Mouse (Mus musculus) hindbrain, embryonic 12.5 days (tissue): Measurements from ENCODE around the gene Unc45a. TPM values are rescaled to one million over a fixed set of nuclear protein-coding genes. Genes with fewer than 3 reads are reported as not detected.

Experiments used
- ATAC-seq: fragments of 200-750 bp; cut with Nextera tagmentation; 2 replicates; pipeline ENCODE4 v1.8.0; 2017; ENCODE audit warnings: moderate TSS enrichment; ENCODE audit not compliant: low FRiP score
- H3K27ac ChIP-seq: fragments of 300-500 bp; sonication (generic); 2 replicates; pipeline ENCODE4 v1.5.1; 2016; ENCODE audit warnings: mild to moderate bottlenecking
- H3K27me3 ChIP-seq: fragments of 300-500 bp; sonication (generic); 2 replicates; pipeline ENCODE4 v1.6.1; 2016; ENCODE audit warnings: mild to moderate bottlenecking
- H3K36me3 ChIP-seq: fragments of 300-500 bp; sonication (generic); 2 replicates; pipeline ENCODE4 v1.6.1; 2016; ENCODE audit warnings: mild to moderate bottlenecking
- H3K4me1 ChIP-seq: fragments of 300-500 bp; sonication (generic); 2 replicates; pipeline ENCODE4 v1.6.1; 2016
- H3K4me2 ChIP-seq: fragments of 300-500 bp; sonication (generic); replicated peaks from 2 replicates; pipeline ENCODE4 v1.6.1; 2016; ENCODE audit warnings: mild to moderate bottlenecking
- H3K4me3 ChIP-seq: fragments of 300-500 bp; sonication (generic); 2 replicates; pipeline ENCODE4 v1.5.1; 2016; ENCODE audit warnings: mild to moderate bottlenecking
- H3K9ac ChIP-seq: fragments of 300-500 bp; sonication (generic); 2 replicates; pipeline ENCODE4 v1.6.1; 2016; ENCODE audit warnings: mild to moderate bottlenecking, moderate library complexity
- H3K9me3 ChIP-seq: fragments of 300-500 bp; sonication (generic); replicated peaks from 2 replicates; pipeline ENCODE4 v1.6.1; 2016; ENCODE audit warnings: mild to moderate bottlenecking
- WGBS: fragments of 180-500 bp; shearing (Covaris S2); methylation state at CpG from one replicate; pipeline ENCODE4 v1.1.7; 2016; 5-methylcytosine and 5-hydroxymethylcytosine counted together
- polyA plus RNA-seq: library from polyadenylated mRNA; unstranded; fragments of >200 nt; fragmentation: Nextera tagmentation; extraction: Ambion mirVana; gene quantifications from 2 replicates; pipeline ENCODE4 v1.2.1, GENCODE M21; 2016

Unc45a gene
- polyA plus RNA-seq, 1 experiment from 2014 or later = 56.2 TPM

- Histone ChIP-seq H3K27ac (no peak overlapping the region), H3K9ac (no peak overlapping the region), H3K36me3 (peaks cover 53% of the 10 kb centered on the region), H3K4me1 (peaks cover 9% of the 10 kb centered on the region), H3K4me2 (no peak overlapping the region), H3K4me3 (no peak overlapping the region), H3K27me3 (no peaks in the 10 kb centered on the region), H3K9me3 (no peaks in the 10 kb centered on the region)
- WGBS = 91% methylated on average over 4 of the region's 4 CpGs
- ATAC-seq = no peak
These were observed 22.1 kb downstream of the Unc45a start for GRCm38 (mm10) chr7:80318670-80319069.

GRCm38 (mm10) chr7:80317439-80318115 is 23.2 kb downstream of the Unc45a start:
- ATAC-seq = no peak
- Histone ChIP-seq H3K36me3 (peaks cover 63% of the 10 kb centered on the region), H3K27ac (no peak overlapping the region), H3K27me3 (no peaks in the 10 kb centered on the region), H3K4me3 (no peak overlapping the region), H3K4me2 (no peak overlapping the region), H3K4me1 (no peaks in the 10 kb centered on the region; the same call in 1 of the 2 replicates), H3K9ac (no peak overlapping the region), H3K9me3 (no peaks in the 10 kb centered on the region)
- 78% methylated on average over 1 of the region's 1 CpGs for WGBS

DNA sequence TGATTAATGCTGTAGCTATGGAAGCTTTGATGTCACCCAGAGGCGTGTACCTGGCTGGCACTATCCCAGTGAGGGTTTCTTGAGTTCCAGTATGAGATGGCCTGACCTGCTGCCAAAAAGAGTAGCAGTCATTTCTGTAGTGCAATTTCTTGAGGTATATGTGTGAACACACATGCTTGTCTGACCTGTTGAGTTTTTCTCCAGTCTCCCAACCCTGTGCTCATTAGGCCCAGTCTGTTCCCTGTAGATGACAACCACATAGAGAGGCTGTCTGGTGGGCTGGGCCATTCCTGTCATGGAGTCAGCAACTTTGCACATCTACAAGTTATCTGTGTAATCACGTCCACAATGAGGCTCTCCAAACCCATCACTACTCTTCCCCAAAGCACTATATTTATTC is 25.1 kb downstream of the Unc45a start:
- peaks cover 76% of the 10 kb centered on the region for H3K36me3 ChIP-seq
- no peaks in the 10 kb centered on the region for H3K9me3 ChIP-seq
- no peaks in the 10 kb centered on the region for H3K27me3 ChIP-seq
- H3K4me2 ChIP-seq = no peak overlapping the region
- 86% methylated on average over 2 of the region's 2 CpGs for WGBS
- no peak for ATAC-seq
- no peak overlapping the region for H3K27ac ChIP-seq
- no peaks in the 10 kb centered on the region for H3K4me1 ChIP-seq
- no peak overlapping the region for H3K9ac ChIP-seq
- no peak overlapping the region for H3K4me3 ChIP-seq

- no peak overlapping the region for H3K9ac ChIP-seq
- H3K27ac ChIP-seq = no peak overlapping the region
- no peaks in the 10 kb centered on the region for H3K4me1 ChIP-seq
- H3K4me2 ChIP-seq = no peak overlapping the region
- H3K4me3 ChIP-seq = no peak overlapping the region
- no peak for ATAC-seq
- H3K27me3 ChIP-seq = no peaks in the 10 kb centered on the region
- peaks cover 84% of the 10 kb centered on the region for H3K36me3 ChIP-seq
- H3K9me3 ChIP-seq = no peaks in the 10 kb centered on the region
- WGBS = 87% methylated on average over 7 of the region's 7 CpGs
These were observed 30.0 kb downstream of the Unc45a start for GRCm38 (mm10) chr7:80310771-80311170.

DNA sequence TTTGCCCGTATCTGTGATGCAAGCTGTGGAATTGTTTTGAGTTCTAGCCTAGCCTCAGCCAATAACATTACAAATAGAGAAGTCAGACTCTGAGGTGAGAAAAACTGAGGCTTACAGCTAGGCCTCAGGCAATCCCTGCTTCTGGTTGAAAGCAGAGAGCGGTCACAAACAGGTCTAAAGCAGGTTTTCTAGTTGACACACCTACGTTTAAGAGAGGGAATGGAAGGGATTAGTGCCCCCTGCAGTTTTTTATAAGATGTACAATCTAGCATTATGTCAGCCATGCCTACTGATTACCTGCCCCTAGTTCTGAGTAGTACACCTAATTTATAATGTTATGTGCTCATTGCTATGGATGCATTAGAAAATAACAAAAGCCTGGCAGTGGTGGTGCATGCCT is 33.0 kb downstream of the Unc45a start:
- no peak overlapping the region for H3K4me3 ChIP-seq
- ATAC-seq = no peak
- no peak overlapping the region for H3K27ac ChIP-seq
- no peaks in the 10 kb centered on the region for H3K4me1 ChIP-seq
- no peaks in the 10 kb centered on the region for H3K9me3 ChIP-seq
- no peak overlapping the region for H3K4me2 ChIP-seq
- no peak overlapping the region for H3K9ac ChIP-seq
- H3K36me3 ChIP-seq = peaks cover 77% of the 10 kb centered on the region
- no peaks in the 10 kb centered on the region for H3K27me3 ChIP-seq
- WGBS = 85% methylated on average over 3 of the region's 3 CpGs

DNA sequence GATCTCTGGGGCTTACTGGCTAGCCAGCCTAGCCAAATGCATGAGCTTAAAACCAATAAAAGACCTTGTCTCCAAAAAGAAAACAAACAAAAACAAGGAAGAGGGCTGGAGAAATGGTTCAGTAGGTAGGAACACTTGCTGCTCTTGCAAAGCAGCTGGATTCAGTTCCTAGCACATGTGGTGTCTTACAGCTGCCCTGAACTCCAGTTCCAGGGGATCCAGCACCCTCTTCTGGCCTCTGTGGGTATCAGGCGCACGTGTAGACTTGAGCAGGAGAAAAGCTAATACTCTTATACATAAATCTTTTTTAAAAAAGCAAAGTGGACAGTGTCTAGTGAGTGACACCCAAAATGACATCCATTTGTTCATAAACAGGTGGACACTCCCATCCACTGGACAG is 39.3 kb downstream of the Unc45a start:
- no peaks in the 10 kb centered on the region for H3K9me3 ChIP-seq
- no peaks in the 10 kb centered on the region for H3K27me3 ChIP-seq
- WGBS = 91% methylated on average over 2 of the region's 2 CpGs
- H3K9ac ChIP-seq = no peak overlapping the region
- no peak overlapping the region for H3K4me3 ChIP-seq
- H3K27ac ChIP-seq = no peak overlapping the region
- peaks cover 3% of the 10 kb centered on the region; the same call in 1 of the 2 replicates for H3K4me1 ChIP-seq
- H3K36me3 ChIP-seq = peaks cover 47% of the 10 kb centered on the region
- H3K4me2 ChIP-seq = no peak overlapping the region
- no peak for ATAC-seq

GRCm38 (mm10) chr7:80299568-80299967 is 41.2 kb downstream of the Unc45a start:
- 97% methylated on average over 3 of the region's 3 CpGs for WGBS
- Histone ChIP-seq H3K36me3 (peaks cover 28% of the 10 kb centered on the region), H3K4me3 (no peak overlapping the region), H3K9ac (no peak overlapping the region), H3K9me3 (no peaks in the 10 kb centered on the region), H3K27ac (no peak overlapping the region), H3K4me2 (no peak overlapping the region), H3K4me1 (peaks cover 6% of the 10 kb centered on the region; the same call in 1 of the 2 replicates), H3K27me3 (no peaks in the 10 kb centered on the region)
- no peak for ATAC-seq

DNA sequence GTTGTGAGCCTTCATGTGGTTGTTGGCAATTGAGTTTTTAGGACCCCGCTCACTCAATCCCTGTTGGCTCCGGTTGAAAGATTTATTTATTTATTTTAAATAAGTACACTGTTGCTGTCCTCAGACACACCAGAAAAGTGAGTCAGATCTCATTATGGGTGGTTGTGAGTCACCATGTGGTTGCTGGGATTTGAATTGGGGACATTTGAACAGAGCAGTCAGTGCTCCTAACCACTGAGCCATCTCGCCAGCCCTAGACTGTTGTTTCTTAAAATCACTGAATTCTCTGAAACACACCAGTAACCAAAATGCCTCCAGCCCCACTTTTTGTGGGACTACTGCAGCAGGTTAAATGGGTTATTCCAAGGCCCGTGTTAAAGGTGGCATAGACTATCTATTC is 42.1 kb downstream of the Unc45a start:
- Histone ChIP-seq H3K9ac (no peak overlapping the region), H3K36me3 (peaks cover 22% of the 10 kb centered on the region), H3K4me2 (no peak overlapping the region), H3K4me3 (no peak overlapping the region), H3K27ac (no peak overlapping the region), H3K4me1 (peaks cover 6% of the 10 kb centered on the region; the same call in 1 of the 2 replicates), H3K9me3 (no peaks in the 10 kb centered on the region), H3K27me3 (no peaks in the 10 kb centered on the region)
- 96% methylated on average over 4 of the region's 4 CpGs for WGBS
- no peak for ATAC-seq

DNA sequence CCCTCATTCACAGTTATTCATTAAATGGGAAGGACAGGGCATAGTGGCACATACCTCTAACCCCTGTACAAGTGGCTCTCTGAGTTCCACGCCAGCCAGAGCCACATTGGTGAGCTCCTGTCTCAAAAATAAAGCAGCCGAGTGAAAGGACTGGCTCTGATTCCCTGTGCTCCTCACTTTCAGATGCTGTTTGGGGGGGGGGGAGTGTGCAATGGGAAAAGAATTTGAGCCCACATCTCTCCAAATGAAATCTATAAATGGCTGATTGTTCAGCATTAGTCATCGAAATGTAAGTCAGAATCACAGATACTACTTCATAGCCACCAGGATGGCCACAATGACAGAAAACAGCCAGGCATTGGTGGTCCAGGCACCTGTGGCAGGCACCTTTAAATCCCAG is 43.8 kb downstream of the Unc45a start:
- Histone ChIP-seq H3K36me3 (peaks cover 17% of the 10 kb centered on the region), H3K9me3 (no peaks in the 10 kb centered on the region), H3K4me3 (no peak overlapping the region), H3K27ac (no peak overlapping the region), H3K4me1 (peaks cover 6% of the 10 kb centered on the region; the same call in 1 of the 2 replicates), H3K27me3 (no peaks in the 10 kb centered on the region), H3K9ac (0 out of 2 replicates have a peak overlapping the region, but pooled peaks have one; percentile 8), H3K4me2 (no peak overlapping the region)
- no peak for ATAC-seq
- WGBS = 84% methylated on average over 3 of the region's 3 CpGs

DNA sequence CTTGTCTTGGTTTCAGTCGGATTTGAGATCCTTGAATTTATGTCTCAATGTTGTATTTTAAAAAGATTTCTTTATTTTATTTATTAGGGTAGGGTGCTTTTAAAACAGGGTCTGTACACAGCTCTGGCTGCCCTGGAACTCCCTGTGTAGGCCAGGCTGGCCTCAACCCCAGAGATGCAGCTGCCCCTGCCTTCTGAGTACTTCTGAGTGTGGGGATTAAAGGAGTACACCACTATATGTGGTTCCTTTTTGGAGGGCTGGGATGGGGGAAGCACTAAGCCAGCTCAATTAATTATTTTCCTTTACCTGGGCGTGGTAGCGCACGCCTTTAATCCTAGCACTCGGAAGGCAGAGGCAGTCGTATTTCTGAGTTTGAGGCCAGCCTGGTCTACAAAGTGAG is 44.3 kb downstream of the Unc45a start:
- peak overlapping the region; percentile 75; the same call in 1 of the 2 replicates for H3K4me2 ChIP-seq
- H3K9ac ChIP-seq = no peak overlapping the region
- peaks cover 12% of the 10 kb centered on the region for H3K36me3 ChIP-seq
- no peak overlapping the region for H3K27ac ChIP-seq
- WGBS = 96% methylated on average over 6 of the region's 6 CpGs
- no peaks in the 10 kb centered on the region for H3K27me3 ChIP-seq
- no peaks in the 10 kb centered on the region for H3K9me3 ChIP-seq
- H3K4me1 ChIP-seq = peaks cover 6% of the 10 kb centered on the region; the same call in 1 of the 2 replicates
- 0 out of 2 replicates have a peak overlapping the region, but pooled peaks have one; percentile 2 for H3K4me3 ChIP-seq
- ATAC-seq = no peak

- no peaks in the 10 kb centered on the region for H3K27me3 ChIP-seq
- WGBS = 10% methylated on average over 37 of the region's 37 CpGs
- H3K9ac ChIP-seq = peak overlapping the region; percentile 70
- H3K4me3 ChIP-seq = peak overlapping the region; percentile 60
- no peak; the same call in 1 of the 2 replicates for ATAC-seq
- peaks cover 6% of the 10 kb centered on the region; the same call in 1 of the 2 replicates for H3K4me1 ChIP-seq
- H3K36me3 ChIP-seq = peaks cover 13% of the 10 kb centered on the region
- peak overlapping the region; percentile 66; the same call in 1 of the 2 replicates for H3K27ac ChIP-seq
- no peaks in the 10 kb centered on the region for H3K9me3 ChIP-seq
- H3K4me2 ChIP-seq = peak overlapping the region; percentile 75
These were observed 45.8 kb downstream of the Unc45a start for GRCm38 (mm10) chr7:80294764-80295648.

GRCm38 (mm10) chr7:80294062-80294763 is 46.6 kb downstream of the Unc45a start, which contains the start of gene Prc1:
Gene Prc1, plus strand, starts transcription at chr7:80294450.
- Histone ChIP-seq H3K9me3 (no peaks in the 10 kb centered on the region), H3K9ac (peak within 1 kb of the TSS; percentile 70), H3K36me3 (peaks cover 18% of the 10 kb centered on the region), H3K4me1 (peaks cover 6% of the 10 kb centered on the region; the same call in 1 of the 2 replicates), H3K27ac (peak within 1 kb of the TSS; percentile 66), H3K4me3 (peak within 1 kb of the TSS; percentile 60), H3K4me2 (peak within 1 kb of the TSS; percentile 75), H3K27me3 (no peaks in the 10 kb centered on the region)
- under 1% methylated on average over 52 of the region's 52 CpGs for WGBS
- ATAC-seq = peak; percentile 99
